Mouse (Mus musculus) forebrain, embryonic 11.5 days (tissue): ENCODE measurements around the gene Pah. TPM values are rescaled to one million over a fixed set of nuclear protein-coding genes. Genes with fewer than 3 reads are reported as not detected.

Experiments used
- polyA plus RNA-seq: library from polyadenylated mRNA; unstranded; fragments of >200 nt; fragmentation: Nextera tagmentation; extraction: Ambion mirVana; gene quantifications from 2 replicates; pipeline ENCODE4 v1.2.1, GENCODE M21; 2014

Gene Pah
- polyA plus RNA-seq, 1 experiment from 2014 or later, result not detected

Other genes with a start within 250 kb of the Pah start
- gene Ascl1, start 28.1 kb upstream of the Pah start, polyA plus RNA-seq, result 60.6 and 69.9 TPM in 2 replicates